Mouse (Mus musculus): ENCODE measurements around the gene Rarres2.

Rarres2 gene

GRCm38 (mm10) chr6:48572572-48573061, at the start of gene Rarres2:
Gene Rarres2, minus strand, starts transcription at chr6:48572789.
- DNase-seq (ENCODE audit: low spot score in 2 of 2), result no peak

GRCm38 (mm10) chr6:48620031-48620430, 47.4 kb upstream of the Rarres2 start:
- DNase-seq (ENCODE audit: low spot score in 2 of 2), result no peak

- no peak for DNase-seq (ENCODE audit: low spot score in 2 of 2)
These were observed 42.2 kb upstream of the Rarres2 start for GRCm38 (mm10) chr6:48614756-48615155.

- no peak for DNase-seq (ENCODE audit: low spot score in 2 of 2)
These were observed 40.9 kb upstream of the Rarres2 start for GRCm38 (mm10) chr6:48613464-48613863.

GRCm38 (mm10) chr6:48610657-48611056, 38.1 kb upstream of the Rarres2 start:
- no peak for DNase-seq (ENCODE audit: low spot score in 2 of 2)

GRCm38 (mm10) chr6:48609512-48609911, 36.9 kb upstream of the Rarres2 start:
- no peak for DNase-seq (ENCODE audit: low spot score in 2 of 2)

GRCm38 (mm10) chr6:48608124-48608523, 35.5 kb upstream of the Rarres2 start:
- DNase-seq (ENCODE audit: low spot score in 2 of 2), result no peak

GRCm38 (mm10) chr6:48602080-48602741, 29.6 kb upstream of the Rarres2 start:
- DNase-seq (ENCODE audit: low spot score in 2 of 2), result no peak

GRCm38 (mm10) chr6:48601271-48602079, 28.9 kb upstream of the Rarres2 start, which contains the start of gene Zfp775:
Gene Zfp775, plus strand, starts transcription at chr6:48602063.
- peak; percentile 82 to 85 for DNase-seq (ENCODE audit: low spot score in 2 of 2)

- DNase-seq (ENCODE audit: low spot score in 2 of 2), result no peak
These were observed 28.0 kb upstream of the Rarres2 start for GRCm38 (mm10) chr6:48600594-48600993.

GRCm38 (mm10) chr6:48597233-48597625, 24.6 kb upstream of the Rarres2 start:
- no peak for DNase-seq (ENCODE audit: low spot score in 2 of 2)

GRCm38 (mm10) chr6:48596545-48597232, 24.1 kb upstream of the Rarres2 start:
- no peak for DNase-seq (ENCODE audit: low spot score in 2 of 2)

- no peak for DNase-seq (ENCODE audit: low spot score in 2 of 2)
These were observed 22.7 kb upstream of the Rarres2 start for GRCm38 (mm10) chr6:48595278-48595677.

- DNase-seq (ENCODE audit: low spot score in 2 of 2), result no peak
These were observed 21.6 kb upstream of the Rarres2 start for GRCm38 (mm10) chr6:48594043-48594738.

- peak; percentile 44 to 64 for DNase-seq (ENCODE audit: low spot score in 2 of 2)
These were observed 20.8 kb upstream of the Rarres2 start, which contains the start of the genes Repin1 and Gm44965 for GRCm38 (mm10) chr6:48593158-48594042. Gene Repin1, plus strand, starts transcription at chr6:48593883. Gene Gm44965, plus strand, starts transcription at chr6:48593941.

- no peak for DNase-seq (ENCODE audit: low spot score in 2 of 2)
These were observed 19.3 kb upstream of the Rarres2 start for GRCm38 (mm10) chr6:48591871-48592270.

- DNase-seq (ENCODE audit: low spot score in 2 of 2), result no peak
These were observed 18.7 kb upstream of the Rarres2 start for GRCm38 (mm10) chr6:48591221-48591845.

GRCm38 (mm10) chr6:48589194-48589750, 16.7 kb upstream of the Rarres2 start, which contains the start of gene Gm45021:
Gene Gm45021, plus strand, starts transcription at chr6:48589610.
- DNase-seq (ENCODE audit: low spot score in 2 of 2), result no peak

- DNase-seq (ENCODE audit: low spot score in 2 of 2), result no peak
These were observed 9.4 kb upstream of the Rarres2 start for GRCm38 (mm10) chr6:48582037-48582436.

GRCm38 (mm10) chr6:48581257-48581656, 8.7 kb upstream of the Rarres2 start:
- no peak for DNase-seq (ENCODE audit: low spot score in 2 of 2)

All from spleen, postnatal 14 days (tissue).